Mouse (Mus musculus): ENCODE data around the gene Sec1. TPM values are rescaled to one million over a fixed set of nuclear protein-coding genes. Genes with fewer than 3 reads are reported as not detected.

Gene Sec1
- polyA plus RNA-seq, 1 experiment from 2014 or later: 0.06 TPM

DNA sequence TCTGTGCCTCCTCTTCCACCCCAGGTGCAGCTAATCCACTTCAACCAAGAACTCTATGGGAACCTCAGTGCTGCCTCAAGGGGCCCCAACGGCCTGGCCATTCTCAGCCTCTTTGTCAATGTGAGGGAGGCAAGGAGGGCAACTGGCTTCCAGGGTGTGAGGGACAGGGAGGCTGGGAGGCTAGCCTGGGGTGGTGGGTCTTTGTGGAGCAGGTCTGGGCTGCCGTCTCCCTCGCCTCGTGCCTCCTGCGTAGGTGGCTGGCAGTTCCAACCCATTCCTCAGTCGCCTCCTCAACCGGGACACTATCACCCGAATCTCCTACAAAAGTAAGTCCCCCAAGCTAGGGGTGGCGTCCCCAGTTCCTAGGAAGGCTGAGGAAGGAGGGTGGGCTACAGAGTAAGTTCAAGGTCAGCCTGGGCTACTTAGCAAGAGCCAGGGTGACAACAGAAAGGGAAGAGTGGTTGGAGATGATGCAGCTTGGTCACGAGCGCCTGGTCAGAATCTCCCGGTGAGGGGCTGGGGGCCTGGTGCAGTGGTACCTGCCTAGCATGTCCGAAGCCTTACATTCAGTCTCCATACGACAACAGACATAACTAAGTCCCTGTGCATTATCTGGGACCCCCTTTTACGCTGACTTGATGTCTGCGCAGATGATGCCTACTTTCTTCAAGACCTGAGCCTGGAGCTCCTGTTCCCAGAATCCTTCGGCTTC lies 8.8 kb upstream of the Sec1 start:
- Histone ChIP-seq H3K9me3 (replicated peaks; ENCODE audit: control insufficient read depth, low read length) (no peaks in the 10 kb centered on the region), H3K9ac (ENCODE audit: low read length) (peak overlapping the region; percentile 38; the same call in 1 of the 2 replicates), H3K4me1 (ENCODE audit: control insufficient read depth, insufficient read depth, low read length) (peaks cover 34% of the 10 kb centered on the region), H3K27ac (ENCODE audit: low read depth, low read length) (0 out of 2 replicates have a peak overlapping the region, but pooled peaks have one; percentile 82), H3K36me3 (ENCODE audit: control insufficient read depth, insufficient read depth, low read length) (no peaks in the 10 kb centered on the region), H3K4me3 (ENCODE audit: low read depth, low read length) (peak overlapping the region; percentile 52; the same call in 1 of the 2 replicates), H3K4me2 (ENCODE audit: low read length) (peak overlapping the region; percentile 98), H3K27me3 (replicated peaks; ENCODE audit: control insufficient read depth, insufficient read depth, low read length) (peaks cover 15% of the 10 kb centered on the region)
- WGBS: 94% methylated on average over 17 of the region's 17 CpGs
- DNase-seq (ENCODE audit: low spot score) (no peak), ATAC-seq (no peak)

DNA sequence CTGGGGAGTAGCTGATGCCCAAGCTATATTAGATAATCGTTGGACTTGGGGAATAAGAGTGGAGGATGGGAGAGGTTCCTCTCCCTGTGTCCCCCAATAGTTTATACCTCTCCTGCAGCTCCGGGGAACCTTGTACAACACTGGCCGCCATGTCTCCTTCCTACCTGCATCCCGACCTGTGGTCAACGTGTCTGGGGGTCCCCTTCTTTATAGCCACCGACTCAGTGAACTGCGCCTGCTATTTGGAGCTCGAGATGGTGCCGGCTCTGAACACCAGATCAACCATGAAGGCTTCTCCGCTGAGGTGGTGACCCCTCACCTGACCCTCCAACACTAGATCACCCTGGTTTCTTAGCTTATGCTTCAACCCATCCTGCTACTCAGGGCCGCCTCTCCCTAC lies 8.1 kb upstream of the Sec1 start:
- peaks cover 28% of the 10 kb centered on the region for H3K4me1 ChIP-seq (ENCODE audit: control insufficient read depth, insufficient read depth, low read length)
- WGBS: 93% methylated on average over 11 of the region's 11 CpGs
- ATAC-seq: no peak

DNA sequence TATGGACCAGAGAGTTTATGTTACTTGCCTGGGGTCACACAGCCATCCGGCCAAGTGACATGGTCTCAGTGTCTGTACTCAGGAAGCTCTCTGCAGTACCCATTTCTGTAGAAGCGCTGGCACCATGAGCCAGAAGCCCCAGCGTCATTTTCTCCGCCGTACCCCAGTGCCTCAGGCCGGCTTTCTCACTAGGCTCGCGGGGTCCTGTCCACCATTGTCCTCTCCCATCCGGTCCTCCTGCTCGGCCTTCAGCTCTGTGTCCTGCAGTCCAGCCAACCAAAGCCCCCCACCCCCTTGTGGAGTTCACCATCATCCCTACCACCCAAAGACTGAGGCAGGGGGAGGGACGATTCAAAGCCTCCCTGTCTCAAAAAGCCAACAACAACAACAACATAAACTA lies 7.4 kb upstream of the Sec1 start:
- 91% methylated on average over 11 of the region's 11 CpGs for WGBS
- Histone ChIP-seq H3K27me3 (replicated peaks; ENCODE audit: control insufficient read depth, insufficient read depth, low read length) (peaks cover 15% of the 10 kb centered on the region), H3K36me3 (ENCODE audit: control insufficient read depth, insufficient read depth, low read length) (no peaks in the 10 kb centered on the region), H3K9me3 (replicated peaks; ENCODE audit: control insufficient read depth, low read length) (no peaks in the 10 kb centered on the region), H3K27ac (ENCODE audit: low read depth, low read length) (no peak overlapping the region), H3K4me2 (ENCODE audit: low read length) (peak overlapping the region; percentile 83), H3K4me3 (ENCODE audit: low read depth, low read length) (peak overlapping the region; percentile 38; the same call in 1 of the 2 replicates), H3K4me1 (ENCODE audit: control insufficient read depth, insufficient read depth, low read length) (peaks cover 22% of the 10 kb centered on the region), H3K9ac (ENCODE audit: low read length) (no peak overlapping the region)
- DNase-seq (ENCODE audit: low spot score): no peak
- no peak for ATAC-seq

More for the DNA sequence above, 8.1 kb upstream of the Sec1 start:
- no peak overlapping the region for H3K9ac ChIP-seq (ENCODE audit: low read length)
- no peak overlapping the region for H3K4me2 ChIP-seq (ENCODE audit: low read length)
- no peak overlapping the region for H3K27ac ChIP-seq (ENCODE audit: low read depth, low read length)
- H3K27me3 ChIP-seq (replicated peaks; ENCODE audit: control insufficient read depth, insufficient read depth, low read length): peaks cover 15% of the 10 kb centered on the region
- H3K36me3 ChIP-seq (ENCODE audit: control insufficient read depth, insufficient read depth, low read length): no peaks in the 10 kb centered on the region
- no peaks in the 10 kb centered on the region for H3K9me3 ChIP-seq (replicated peaks; ENCODE audit: control insufficient read depth, low read length)
- no peak overlapping the region for H3K4me3 ChIP-seq (ENCODE audit: low read depth, low read length)
- DNase-seq (ENCODE audit: low spot score): no peak

DNA sequence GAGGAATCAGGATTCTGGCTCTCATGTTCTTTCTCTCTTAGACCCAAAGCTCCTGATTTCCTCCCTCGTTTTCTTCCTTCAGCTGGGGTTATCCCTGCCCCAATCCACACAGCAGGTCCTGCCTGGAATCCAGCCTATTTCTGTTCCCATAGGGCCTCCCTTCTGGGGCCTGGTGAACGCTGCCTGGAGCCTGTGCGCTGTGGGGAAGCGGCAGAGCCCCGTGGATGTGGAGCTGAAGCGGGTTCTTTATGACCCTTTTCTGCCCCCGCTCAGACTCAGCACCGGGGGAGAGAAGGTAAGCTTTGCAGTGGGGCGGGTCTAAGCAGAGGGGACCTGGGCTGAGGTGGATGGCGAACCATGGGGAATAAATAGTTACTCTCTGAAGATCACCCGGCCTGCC lies 6.9 kb upstream of the Sec1 start:
- peak overlapping the region; percentile 66 for H3K9ac ChIP-seq (ENCODE audit: low read length)
- no peaks in the 10 kb centered on the region for H3K36me3 ChIP-seq (ENCODE audit: control insufficient read depth, insufficient read depth, low read length)
- peaks cover 17% of the 10 kb centered on the region for H3K4me1 ChIP-seq (ENCODE audit: control insufficient read depth, insufficient read depth, low read length)
- peak overlapping the region; percentile 39; the same call in 1 of the 2 replicates for H3K27ac ChIP-seq (ENCODE audit: low read depth, low read length)
- H3K27me3 ChIP-seq (replicated peaks; ENCODE audit: control insufficient read depth, insufficient read depth, low read length): peaks cover 15% of the 10 kb centered on the region
- H3K4me2 ChIP-seq (ENCODE audit: low read length): peak overlapping the region; percentile 83
- no peaks in the 10 kb centered on the region for H3K9me3 ChIP-seq (replicated peaks; ENCODE audit: control insufficient read depth, low read length)
- DNase-seq (ENCODE audit: low spot score) (no peak), ATAC-seq (no peak)
- 29% methylated on average over 11 of the region's 11 CpGs for WGBS
- H3K4me3 ChIP-seq (ENCODE audit: low read depth, low read length): peak overlapping the region; percentile 38

DNA sequence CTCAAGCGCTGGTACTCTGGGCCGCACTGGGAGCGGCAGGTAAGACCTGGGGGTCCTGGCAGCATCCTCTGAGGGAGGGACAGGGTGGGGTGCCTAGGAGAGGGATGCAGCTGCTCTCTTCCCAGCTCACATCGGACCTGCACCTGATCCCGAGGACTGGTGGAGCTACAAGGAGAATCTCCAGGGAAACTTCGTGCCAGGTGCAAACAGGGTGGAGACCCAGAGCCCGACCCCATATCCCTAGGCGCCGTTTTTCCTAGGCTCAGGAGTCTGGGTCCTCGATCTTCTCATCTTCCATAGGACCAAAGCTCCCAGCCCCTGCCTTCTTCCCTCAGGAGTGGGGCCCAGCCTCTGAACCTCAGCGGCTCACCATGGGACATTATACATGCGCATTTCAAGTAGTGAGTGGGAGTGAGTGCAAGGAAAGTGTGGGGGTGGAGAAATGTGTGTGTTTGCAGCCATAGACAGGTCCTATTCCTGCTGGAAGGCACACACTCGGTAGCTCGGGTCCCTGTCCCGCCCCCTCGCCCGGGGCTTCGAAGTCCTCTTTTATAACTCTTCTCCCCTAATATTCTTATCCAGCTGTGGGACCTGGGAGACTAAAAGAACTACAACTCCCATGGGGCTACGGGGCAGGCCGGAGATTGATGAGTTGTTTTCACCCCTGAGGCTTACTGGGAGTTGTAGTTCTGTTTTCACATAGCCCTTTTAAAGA lies 6.3 kb upstream of the Sec1 start:
- H3K4me1 ChIP-seq (ENCODE audit: control insufficient read depth, insufficient read depth, low read length): peaks cover 11% of the 10 kb centered on the region
- DNase-seq (ENCODE audit: low spot score) (peak; percentile 93), ATAC-seq (peak; percentile 40; the same call in 1 of the 2 replicates)
- H3K9ac ChIP-seq (ENCODE audit: low read length): peak overlapping the region; percentile 66
- H3K4me3 ChIP-seq (ENCODE audit: low read depth, low read length): peak overlapping the region; percentile 38
- H3K9me3 ChIP-seq (replicated peaks; ENCODE audit: control insufficient read depth, low read length): no peaks in the 10 kb centered on the region
- H3K36me3 ChIP-seq (ENCODE audit: control insufficient read depth, insufficient read depth, low read length): no peaks in the 10 kb centered on the region
- H3K27ac ChIP-seq (ENCODE audit: low read depth, low read length): peak overlapping the region; percentile 63
- H3K4me2 ChIP-seq (ENCODE audit: low read length): peak overlapping the region; percentile 83
- under 1% methylated on average over 20 of the region's 20 CpGs for WGBS
- H3K27me3 ChIP-seq (replicated peaks; ENCODE audit: control insufficient read depth, insufficient read depth, low read length): peaks cover 15% of the 10 kb centered on the region

DNA sequence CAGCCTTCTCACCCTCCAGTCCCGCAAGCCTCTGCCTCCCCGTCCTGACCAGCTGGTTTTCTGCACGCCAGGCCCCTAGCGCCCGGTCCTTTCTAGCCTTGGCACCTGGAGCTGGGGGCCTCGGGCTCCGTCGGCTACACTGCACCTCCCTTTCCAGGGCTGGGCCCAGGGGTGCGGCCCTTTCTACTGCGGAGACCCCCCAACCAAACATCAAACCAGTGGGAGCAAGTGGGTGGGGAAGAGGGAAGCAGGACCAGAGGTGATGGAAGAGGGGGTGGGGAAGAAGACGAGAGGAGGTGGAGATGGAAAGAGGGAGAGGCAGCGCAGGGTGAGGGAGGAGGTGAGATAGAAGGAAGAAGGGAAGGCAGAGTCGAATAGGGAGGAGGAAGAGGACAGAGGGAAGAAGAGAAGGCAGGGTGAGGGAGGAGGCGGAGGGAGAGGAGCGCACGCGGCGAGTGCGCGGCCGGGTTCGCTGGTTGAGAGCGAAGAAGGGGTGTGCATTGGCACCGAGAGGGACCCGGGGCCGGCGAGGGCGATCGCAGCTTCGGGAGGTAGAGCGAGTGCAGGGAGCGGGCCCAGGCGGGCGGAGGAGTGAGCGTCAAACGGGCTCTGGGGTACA lies 5.4 kb upstream of the Sec1 start, which contains the start of gene Car11:
Gene Car11 (plus strand): TSS at position 321 of the 619 bp plus-strand sequence.
- under 1% methylated on average over 36 of the region's 36 CpGs for WGBS
- H3K27ac ChIP-seq (ENCODE audit: low read depth, low read length): peak within 1 kb of the TSS; percentile 63
- no peak for ATAC-seq
- peaks cover 6% of the 10 kb centered on the region; the same call in 1 of the 2 replicates for H3K4me1 ChIP-seq (ENCODE audit: control insufficient read depth, insufficient read depth, low read length)
- H3K9me3 ChIP-seq (replicated peaks; ENCODE audit: control insufficient read depth, low read length): no peaks in the 10 kb centered on the region
- no peak for DNase-seq (ENCODE audit: low spot score)
- peak within 1 kb of the TSS; percentile 38 for H3K4me3 ChIP-seq (ENCODE audit: low read depth, low read length)
- peak within 1 kb of the TSS; percentile 66 for H3K9ac ChIP-seq (ENCODE audit: low read length)
- peaks cover 15% of the 10 kb centered on the region for H3K27me3 ChIP-seq (replicated peaks; ENCODE audit: control insufficient read depth, insufficient read depth, low read length)
- H3K4me2 ChIP-seq (ENCODE audit: low read length): peak within 1 kb of the TSS; percentile 83
- H3K36me3 ChIP-seq (ENCODE audit: control insufficient read depth, insufficient read depth, low read length): no peaks in the 10 kb centered on the region

DNA sequence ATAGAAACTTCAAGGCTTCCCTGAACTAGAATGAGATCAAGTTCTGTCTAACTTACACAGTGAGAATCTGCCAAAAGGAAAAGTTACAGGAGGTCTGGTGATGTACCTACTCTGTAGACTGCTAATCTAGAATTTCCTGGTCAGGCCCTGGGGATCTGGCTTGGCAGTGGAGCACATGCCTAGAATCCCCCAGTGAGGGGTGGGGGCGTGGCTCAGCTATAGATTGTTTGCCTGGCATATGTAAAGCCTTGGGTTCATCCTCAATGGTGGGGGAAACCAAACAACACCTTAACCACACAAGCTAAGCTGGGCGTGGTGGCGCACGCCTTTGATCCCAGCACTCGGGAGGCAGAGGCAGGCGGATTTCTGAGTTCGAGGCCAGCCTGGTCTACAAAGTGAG lies 3.7 kb upstream of the Sec1 start:
- WGBS: 86% methylated on average over 6 of the region's 7 CpGs
- H3K36me3 ChIP-seq (ENCODE audit: control insufficient read depth, insufficient read depth, low read length): no peaks in the 10 kb centered on the region
- H3K27ac ChIP-seq (ENCODE audit: low read depth, low read length): no peak overlapping the region
- H3K4me3 ChIP-seq (ENCODE audit: low read depth, low read length): no peak overlapping the region
- no peak overlapping the region for H3K4me2 ChIP-seq (ENCODE audit: low read length)
- DNase-seq (ENCODE audit: low spot score) (no peak), ATAC-seq (no peak)
- H3K4me1 ChIP-seq (ENCODE audit: control insufficient read depth, insufficient read depth, low read length): peaks cover 6% of the 10 kb centered on the region; the same call in 1 of the 2 replicates
- no peaks in the 10 kb centered on the region for H3K9me3 ChIP-seq (replicated peaks; ENCODE audit: control insufficient read depth, low read length)
- H3K9ac ChIP-seq (ENCODE audit: low read length): no peak overlapping the region
- H3K27me3 ChIP-seq (replicated peaks; ENCODE audit: control insufficient read depth, insufficient read depth, low read length): peaks cover 15% of the 10 kb centered on the region

DNA sequence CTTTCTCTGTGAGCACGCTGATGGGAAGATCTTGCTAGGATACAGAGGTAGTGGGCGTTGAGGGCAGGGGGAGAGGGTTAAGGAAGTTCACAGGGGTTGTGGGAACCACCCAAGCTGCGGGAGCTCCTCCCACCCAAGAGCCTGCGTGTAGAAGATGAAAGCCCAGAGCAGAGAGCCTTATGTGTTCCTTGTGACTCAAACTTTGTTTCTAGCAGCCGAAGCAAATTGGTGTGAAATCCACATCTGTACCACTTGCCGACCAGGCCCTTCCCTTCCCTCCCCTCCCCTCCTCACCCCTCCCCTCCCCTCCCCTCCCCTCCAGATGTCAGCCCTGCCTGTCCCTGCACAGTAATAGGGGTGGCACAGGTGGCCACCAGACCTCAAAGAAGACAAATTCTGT lies 896 bp upstream of the Sec1 start:
- DNase-seq (ENCODE audit: low spot score) (no peak), ATAC-seq (no peak)
- Histone ChIP-seq H3K9me3 (replicated peaks; ENCODE audit: control insufficient read depth, low read length) (no peaks in the 10 kb centered on the region), H3K27me3 (replicated peaks; ENCODE audit: control insufficient read depth, insufficient read depth, low read length) (peaks cover 12% of the 10 kb centered on the region), H3K4me3 (ENCODE audit: low read depth, low read length) (no peak overlapping the region), H3K27ac (ENCODE audit: low read depth, low read length) (no peak overlapping the region), H3K9ac (ENCODE audit: low read length) (no peak overlapping the region), H3K36me3 (ENCODE audit: control insufficient read depth, insufficient read depth, low read length) (no peaks in the 10 kb centered on the region), H3K4me1 (ENCODE audit: control insufficient read depth, insufficient read depth, low read length) (peaks cover 2% of the 10 kb centered on the region; the same call in 1 of the 2 replicates), H3K4me2 (ENCODE audit: low read length) (no peak overlapping the region)
- 43% methylated on average over 6 of the region's 6 CpGs for WGBS
